Mouse (Mus musculus): Measurements from ENCODE around the gene Adgrd1.

Adgrd1 gene

GRCm38 (mm10) chr5:129196971-129197519 lies 100.5 kb downstream of the Adgrd1 start:
- no peak for DNase-seq (ENCODE audit: low spot score in 2 of 2)

GRCm38 (mm10) chr5:129200132-129200531 lies 103.6 kb downstream of the Adgrd1 start:
- DNase-seq (ENCODE audit: low spot score in 2 of 2) = no peak

- no peak for DNase-seq (ENCODE audit: low spot score in 2 of 2)
Observed at GRCm38 (mm10) chr5:129208279-129208678, 111.7 kb downstream of the Adgrd1 start.

- DNase-seq (ENCODE audit: low spot score in 2 of 2) = no peak
Observed at GRCm38 (mm10) chr5:129208845-129209244, 112.3 kb downstream of the Adgrd1 start.

GRCm38 (mm10) chr5:129211385-129212031 lies 115.0 kb downstream of the Adgrd1 start:
- no peak for DNase-seq (ENCODE audit: low spot score in 2 of 2)

- peak in 1 of 2 experiments; percentile 33 for DNase-seq (ENCODE audit: low spot score in 2 of 2)
Observed at GRCm38 (mm10) chr5:129214023-129214422, 117.5 kb downstream of the Adgrd1 start.

GRCm38 (mm10) chr5:129216001-129216400 lies 119.5 kb downstream of the Adgrd1 start:
- no peak for DNase-seq (ENCODE audit: low spot score in 2 of 2)

- DNase-seq (ENCODE audit: low spot score in 2 of 2) = no peak
Observed at GRCm38 (mm10) chr5:129217481-129218221, 121.1 kb downstream of the Adgrd1 start.

- DNase-seq (ENCODE audit: low spot score in 2 of 2) = no peak
Observed at GRCm38 (mm10) chr5:129218222-129218505, 121.6 kb downstream of the Adgrd1 start.

- peak in 1 of 2 experiments; percentile 7 for DNase-seq (ENCODE audit: low spot score in 2 of 2)
Observed at GRCm38 (mm10) chr5:129218537-129218981, 122.0 kb downstream of the Adgrd1 start.

- no peak for DNase-seq (ENCODE audit: low spot score in 2 of 2)
Observed at GRCm38 (mm10) chr5:129219178-129219760, 122.7 kb downstream of the Adgrd1 start.

- no peak for DNase-seq (ENCODE audit: low spot score in 2 of 2)
Observed at GRCm38 (mm10) chr5:129225810-129226450, 129.4 kb downstream of the Adgrd1 start.

- no peak for DNase-seq (ENCODE audit: low spot score in 2 of 2)
Observed at GRCm38 (mm10) chr5:129228171-129228570, 131.6 kb downstream of the Adgrd1 start.

GRCm38 (mm10) chr5:129233301-129233700 lies 136.8 kb downstream of the Adgrd1 start:
- no peak for DNase-seq (ENCODE audit: low spot score in 2 of 2)

GRCm38 (mm10) chr5:129233881-129234432 lies 137.4 kb downstream of the Adgrd1 start:
- no peak for DNase-seq (ENCODE audit: low spot score in 2 of 2)

- no peak for DNase-seq (ENCODE audit: low spot score in 2 of 2)
Observed at GRCm38 (mm10) chr5:129236366-129236765, 139.8 kb downstream of the Adgrd1 start.

- DNase-seq (ENCODE audit: low spot score in 2 of 2) = no peak
Observed at GRCm38 (mm10) chr5:129241865-129242264, 145.3 kb downstream of the Adgrd1 start.

- no peak for DNase-seq (ENCODE audit: low spot score in 2 of 2)
Observed at GRCm38 (mm10) chr5:129242265-129242664, 145.7 kb downstream of the Adgrd1 start.

- DNase-seq (ENCODE audit: low spot score in 2 of 2) = no peak
Observed at GRCm38 (mm10) chr5:129243120-129243519, 146.6 kb downstream of the Adgrd1 start.

GRCm38 (mm10) chr5:129244392-129244791 lies 147.8 kb downstream of the Adgrd1 start:
- no peak for DNase-seq (ENCODE audit: low spot score in 2 of 2)

GRCm38 (mm10) chr5:129249080-129249479 lies 152.5 kb downstream of the Adgrd1 start:
- no peak for DNase-seq (ENCODE audit: low spot score in 2 of 2)

Data from cerebellum, postnatal 4 days (tissue).